Mouse (Mus musculus) erythroblast, embryonic 14.5 days (primary cell): ENCODE results near the gene Scel.

Source experiments
- GATA1 ChIP-seq: IDR thresholded peaks from 2 replicates; pipeline ENCODE4 v1.6.1; 2012; ENCODE audit warnings: low read length, inconsistent platforms, mixed read lengths
- TAL1 ChIP-seq: IDR thresholded peaks from 3 replicates; pipeline ENCODE4 v1.6.1; 2012; ENCODE audit warnings: low read length, inconsistent platforms, mixed read lengths

DNA sequence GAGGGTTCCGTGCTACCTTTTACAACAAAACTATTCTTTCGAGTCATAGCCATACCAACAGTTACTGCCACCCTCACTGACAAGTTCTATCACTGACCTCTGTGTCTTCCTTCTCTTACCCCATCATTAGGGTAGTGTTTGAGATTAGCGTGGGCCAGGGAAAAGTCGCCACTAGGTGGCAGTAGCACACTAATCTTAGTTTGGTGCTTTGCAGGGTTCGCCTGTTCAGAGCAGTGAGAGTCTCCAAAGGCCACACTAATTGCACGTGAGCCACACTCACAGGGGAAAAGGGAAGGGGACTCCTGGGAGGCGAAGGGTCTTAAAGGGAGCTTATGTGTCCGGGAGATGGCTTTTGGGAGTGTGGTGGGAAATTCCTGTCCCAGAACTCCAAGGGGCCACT, 37.3 kb downstream of the Scel start:
- no peak for TF ChIP-seq GATA1
- no peak for TF ChIP-seq TAL1
